Mouse (Mus musculus) right cerebral cortex, postnatal 4 days (tissue): Measurements from ENCODE around the gene Cyp2d11.

Source experiments
- DNase-seq: peaks from one replicate; pipeline ENCODE4 v3.0.0-alpha.2; 2022

Gene Cyp2d11

GRCm38 (mm10) chr15:82350349-82350748 is 43.5 kb downstream of the Cyp2d11 start:
- no peak for DNase-seq

GRCm38 (mm10) chr15:82348999-82349341 is 44.9 kb downstream of the Cyp2d11 start:
- DNase-seq: no peak

- DNase-seq: no peak
Observed at GRCm38 (mm10) chr15:82348258-82348998, 45.4 kb downstream of the Cyp2d11 start.

GRCm38 (mm10) chr15:82347852-82348251 is 46.0 kb downstream of the Cyp2d11 start:
- DNase-seq: no peak

- DNase-seq: no peak
Observed at GRCm38 (mm10) chr15:82347303-82347676, 46.5 kb downstream of the Cyp2d11 start.

- no peak for DNase-seq
Observed at GRCm38 (mm10) chr15:82346580-82347302, 47.1 kb downstream of the Cyp2d11 start.

- peak; percentile 93 for DNase-seq
Observed at GRCm38 (mm10) chr15:82345820-82346470, 47.9 kb downstream of the Cyp2d11 start.

GRCm38 (mm10) chr15:82344971-82345370 is 48.9 kb downstream of the Cyp2d11 start:
- no peak for DNase-seq

GRCm38 (mm10) chr15:82343368-82344287 is 50.2 kb downstream of the Cyp2d11 start:
- DNase-seq: no peak

- no peak for DNase-seq
Observed at GRCm38 (mm10) chr15:82342543-82342935, 51.3 kb downstream of the Cyp2d11 start.

- no peak for DNase-seq
Observed at GRCm38 (mm10) chr15:82341675-82342542, 51.9 kb downstream of the Cyp2d11 start.

GRCm38 (mm10) chr15:82341036-82341501 is 52.8 kb downstream of the Cyp2d11 start:
- no peak for DNase-seq

- DNase-seq: no peak
Observed at GRCm38 (mm10) chr15:82340414-82341035, 53.3 kb downstream of the Cyp2d11 start.

GRCm38 (mm10) chr15:82339634-82340254 is 54.1 kb downstream of the Cyp2d11 start:
- DNase-seq: no peak
